Mouse (Mus musculus) heart, embryonic 16.5 days (tissue): ENCODE data around the gene Acpp. TPM values are rescaled to one million over a fixed set of nuclear protein-coding genes. Genes with fewer than 3 reads are reported as not detected.

Source experiments
- ATAC-seq: fragments of 200-750 bp; cut with Nextera tagmentation; replicated peaks from 2 replicates; pipeline ENCODE4 v1.8.0; 2017; ENCODE audit warnings: moderate number of reproducible peaks; ENCODE audit not compliant: insufficient read depth, low FRiP score; ENCODE audit errors: extremely low read depth
- H3K27ac ChIP-seq: fragments of 300-500 bp; sonication (generic); 2 replicates; pipeline ENCODE4 v1.5.1; 2014; ENCODE audit warnings: mild to moderate bottlenecking, low read length, control low read depth, moderate library complexity
- H3K27me3 ChIP-seq: fragments of 300-500 bp; sonication (generic); 2 replicates; pipeline ENCODE4 v1.6.1; 2014; ENCODE audit warnings: low read length, mixed read lengths; ENCODE audit not compliant: control insufficient read depth, insufficient read depth
- H3K36me3 ChIP-seq: fragments of 300-500 bp; sonication (generic); 2 replicates; pipeline ENCODE4 v1.6.1; 2014; ENCODE audit not compliant: control insufficient read depth, insufficient read depth
- H3K4me1 ChIP-seq: fragments of 300-500 bp; sonication (generic); 2 replicates; pipeline ENCODE4 v1.6.1; 2014; ENCODE audit warnings: low read length, mixed read lengths; ENCODE audit not compliant: control insufficient read depth, insufficient read depth
- H3K4me2 ChIP-seq: fragments of 300-500 bp; sonication (generic); 2 replicates; pipeline ENCODE4 v1.6.1; 2014; ENCODE audit warnings: low read depth, mild to moderate bottlenecking, control low read depth, low read length
- H3K4me3 ChIP-seq: fragments of 300-500 bp; sonication (generic); 2 replicates; pipeline ENCODE4 v1.5.1; 2014; ENCODE audit warnings: mild to moderate bottlenecking, control low read depth, low read length
- H3K9ac ChIP-seq: fragments of 300-500 bp; sonication (generic); 2 replicates; pipeline ENCODE4 v1.6.1; 2014; ENCODE audit warnings: low read length, control low read depth
- H3K9me3 ChIP-seq: fragments of 300-500 bp; sonication (generic); replicated peaks from 2 replicates; pipeline ENCODE4 v1.6.1; 2016; ENCODE audit warnings: low read length; ENCODE audit not compliant: control insufficient read depth
- WGBS: fragments of 180-500 bp; shearing (Covaris S2); extraction: QIAGEN DNeasy Blood & Tissue Kit; methylation state at CpG from one replicate; pipeline ENCODE4 v1.1.7; 2014; 5-methylcytosine and 5-hydroxymethylcytosine counted together
- polyA plus RNA-seq: library from polyadenylated mRNA; unstranded; fragments of >200 nt; fragmentation: Nextera tagmentation; extraction: Ambion mirVana; gene quantifications from 2 replicates; pipeline ENCODE4 v1.2.1, GENCODE M21; 2015

Acpp gene
- polyA plus RNA-seq, 1 experiment from 2014 or later, result 0.85 TPM

GRCm38 (mm10) chr9:104315499-104315898 lies 22.0 kb downstream of the Acpp start:
- no peak; the same call in 1 of the 2 replicates for ATAC-seq
- H3K4me3 ChIP-seq, result no peak overlapping the region
- no peak overlapping the region for H3K27ac ChIP-seq
- H3K4me2 ChIP-seq, result no peak overlapping the region
- no peaks in the 10 kb centered on the region for H3K9me3 ChIP-seq
- peaks cover 2% of the 10 kb centered on the region; the same call in 1 of the 2 replicates for H3K27me3 ChIP-seq
- H3K4me1 ChIP-seq, result no peaks in the 10 kb centered on the region
- no peak overlapping the region for H3K9ac ChIP-seq
- WGBS, result 8% methylated on average over 10 of the region's 10 CpGs
- no peaks in the 10 kb centered on the region for H3K36me3 ChIP-seq

- Histone ChIP-seq H3K36me3 (no peaks in the 10 kb centered on the region), H3K27me3 (no peaks in the 10 kb centered on the region), H3K4me2 (no peak overlapping the region), H3K4me3 (no peak overlapping the region), H3K9ac (no peak overlapping the region), H3K9me3 (no peaks in the 10 kb centered on the region), H3K4me1 (no peaks in the 10 kb centered on the region), H3K27ac (no peak overlapping the region)
- no peak for ATAC-seq
- WGBS, result 11% methylated on average over 6 of the region's 6 CpGs
These were observed 30.8 kb downstream of the Acpp start for GRCm38 (mm10) chr9:104306734-104307133.

GRCm38 (mm10) chr9:104305333-104306111 lies 32.0 kb downstream of the Acpp start:
- Histone ChIP-seq H3K9me3 (no peaks in the 10 kb centered on the region), H3K27ac (no peak overlapping the region)
- no peak for ATAC-seq

GRCm38 (mm10) chr9:104304800-104305199 lies 32.7 kb downstream of the Acpp start:
- H3K4me3 ChIP-seq, result no peak overlapping the region
- no peak overlapping the region for H3K9ac ChIP-seq
- no peaks in the 10 kb centered on the region for H3K9me3 ChIP-seq
- no peaks in the 10 kb centered on the region for H3K36me3 ChIP-seq
- WGBS, result 77% methylated on average over 10 of the region's 10 CpGs
- ATAC-seq, result no peak
- H3K4me1 ChIP-seq, result no peaks in the 10 kb centered on the region
- H3K27me3 ChIP-seq, result no peaks in the 10 kb centered on the region
- H3K27ac ChIP-seq, result no peak overlapping the region
- H3K4me2 ChIP-seq, result no peak overlapping the region

More at GRCm38 (mm10) chr9:104305333-104306111, 32.0 kb downstream of the Acpp start:
- H3K27me3 ChIP-seq, result no peaks in the 10 kb centered on the region
- no peaks in the 10 kb centered on the region for H3K4me1 ChIP-seq
- H3K4me2 ChIP-seq, result no peak overlapping the region
- no peak overlapping the region for H3K4me3 ChIP-seq
- H3K36me3 ChIP-seq, result no peaks in the 10 kb centered on the region
- H3K9ac ChIP-seq, result no peak overlapping the region
- 78% methylated on average over 6 of the region's 6 CpGs for WGBS

GRCm38 (mm10) chr9:104304376-104304775 lies 33.2 kb downstream of the Acpp start:
- Histone ChIP-seq H3K4me3 (no peak overlapping the region), H3K9ac (no peak overlapping the region), H3K27me3 (no peaks in the 10 kb centered on the region), H3K4me1 (no peaks in the 10 kb centered on the region), H3K4me2 (no peak overlapping the region), H3K27ac (no peak overlapping the region), H3K9me3 (no peaks in the 10 kb centered on the region), H3K36me3 (no peaks in the 10 kb centered on the region)
- no peak for ATAC-seq
- 64% methylated on average over 4 of the region's 4 CpGs for WGBS

GRCm38 (mm10) chr9:104300569-104300968 lies 37.0 kb downstream of the Acpp start:
- Histone ChIP-seq H3K27ac (no peak overlapping the region), H3K4me1 (no peaks in the 10 kb centered on the region), H3K27me3 (no peaks in the 10 kb centered on the region), H3K9me3 (no peaks in the 10 kb centered on the region), H3K4me2 (no peak overlapping the region), H3K36me3 (no peaks in the 10 kb centered on the region), H3K9ac (no peak overlapping the region), H3K4me3 (no peak overlapping the region)
- ATAC-seq, result no peak
- 64% methylated on average over 12 of the region's 12 CpGs for WGBS

- no peak overlapping the region for H3K27ac ChIP-seq
- no peaks in the 10 kb centered on the region for H3K36me3 ChIP-seq
- H3K27me3 ChIP-seq, result no peaks in the 10 kb centered on the region
- no peaks in the 10 kb centered on the region for H3K4me1 ChIP-seq
- no peak for ATAC-seq
- no peaks in the 10 kb centered on the region for H3K9me3 ChIP-seq
- 67% methylated on average over 3 of the region's 3 CpGs for WGBS
- H3K4me2 ChIP-seq, result no peak overlapping the region
- no peak overlapping the region for H3K9ac ChIP-seq
- H3K4me3 ChIP-seq, result no peak overlapping the region
These were observed 40.5 kb downstream of the Acpp start for GRCm38 (mm10) chr9:104297041-104297440.

- H3K27me3 ChIP-seq, result no peaks in the 10 kb centered on the region
- H3K9ac ChIP-seq, result no peak overlapping the region
- H3K4me1 ChIP-seq, result no peaks in the 10 kb centered on the region
- no peak overlapping the region for H3K4me3 ChIP-seq
- no peak overlapping the region for H3K4me2 ChIP-seq
- no peak overlapping the region for H3K27ac ChIP-seq
- no peaks in the 10 kb centered on the region for H3K36me3 ChIP-seq
- WGBS, result 41% methylated on average over 6 of the region's 6 CpGs
- H3K9me3 ChIP-seq, result no peaks in the 10 kb centered on the region
- no peak for ATAC-seq
These were observed 52.6 kb downstream of the Acpp start for GRCm38 (mm10) chr9:104284934-104285333.

- no peaks in the 10 kb centered on the region for H3K4me1 ChIP-seq
- no peak for ATAC-seq
- H3K27me3 ChIP-seq, result no peaks in the 10 kb centered on the region; the same call in 1 of the 2 replicates
- H3K9me3 ChIP-seq, result no peaks in the 10 kb centered on the region
- H3K36me3 ChIP-seq, result no peaks in the 10 kb centered on the region
- no peak overlapping the region for H3K9ac ChIP-seq
- H3K27ac ChIP-seq, result no peak overlapping the region
- H3K4me3 ChIP-seq, result no peak overlapping the region
- 49% methylated on average over 8 of the region's 8 CpGs for WGBS
- no peak overlapping the region for H3K4me2 ChIP-seq
These were observed 55.0 kb downstream of the Acpp start for GRCm38 (mm10) chr9:104282536-104282935.
